Mouse (Mus musculus) G1E (cell line): ENCODE data around the gene Gfm2.

Source experiments
- CTCF ChIP-seq: IDR thresholded peaks from 2 replicates; pipeline ENCODE4 v1.5.1; 2012; ENCODE audit warnings: low read depth, low read length, inconsistent platforms, mixed read lengths
- GATA1 ChIP-seq: IDR thresholded peaks from 2 replicates; pipeline ENCODE4 v1.6.1; 2012; ENCODE audit warnings: borderline replicate concordance, low read length, inconsistent platforms, mixed read lengths
- GATA2 ChIP-seq: IDR thresholded peaks from 2 replicates; pipeline ENCODE4 v1.6.1; 2012; ENCODE audit warnings: low read depth, low read length, inconsistent platforms, borderline replicate concordance

DNA sequence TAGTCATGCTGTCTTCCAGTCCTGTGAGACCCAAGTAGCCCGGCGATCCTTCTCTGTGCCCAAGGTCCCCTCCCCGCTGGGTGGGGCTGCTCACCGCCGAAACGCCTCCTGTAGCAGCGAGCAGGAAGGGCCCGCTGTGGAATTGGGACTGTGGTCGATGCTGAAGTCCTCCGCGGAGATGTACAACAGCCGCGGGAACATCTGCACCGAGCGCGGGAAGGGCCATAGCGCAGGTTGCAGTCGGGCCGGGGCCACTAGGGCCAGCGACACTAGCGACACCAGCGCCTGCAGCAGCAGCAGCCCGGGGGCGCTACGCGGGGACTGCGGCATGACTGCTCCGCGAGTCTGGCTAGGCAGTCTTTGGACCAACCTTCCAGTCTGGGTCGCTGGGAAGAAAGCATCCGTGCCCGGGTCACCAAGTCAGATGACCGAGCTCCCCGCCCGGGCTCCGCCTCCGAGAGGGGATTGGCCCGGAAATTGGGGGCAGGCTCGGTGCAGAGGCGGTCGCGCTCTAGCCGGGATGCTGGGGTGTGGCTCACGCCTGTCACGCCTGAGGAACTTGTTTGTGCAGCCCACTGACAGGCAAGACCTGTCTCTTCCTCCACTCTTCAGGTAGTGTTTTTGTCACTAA is 60.3 kb downstream of the Gfm2 start, which contains the start of gene Hexb:
- TF ChIP-seq CTCF (no peak), GATA2 (no peak), GATA1 (no peak)
